In the genomic region with DNA sequence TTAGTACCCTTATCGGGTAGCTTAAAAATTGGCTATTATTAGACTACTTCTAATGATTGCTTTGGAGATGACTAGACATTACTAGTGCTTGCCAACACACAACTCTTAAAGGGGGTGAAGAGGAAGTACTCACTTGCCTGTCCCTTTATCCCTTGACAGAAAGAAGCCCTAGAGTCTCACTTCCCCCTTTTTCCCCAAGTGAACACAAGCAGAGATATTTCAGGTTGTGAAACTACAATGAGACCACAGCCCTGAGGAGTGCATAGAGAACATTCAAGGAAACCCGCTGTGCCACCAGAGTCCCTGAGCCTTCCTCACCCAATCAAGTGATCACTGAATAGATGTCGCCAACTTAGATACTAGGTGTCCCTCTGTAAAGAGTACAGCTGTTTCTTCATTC, we compare ENCODE assay signal across 17 mouse cellular contexts.
DNase-seq lines count a peak whose midpoint lies in the region; ATAC-seq and TF ChIP-seq lines count a peak whose summit lies in the region.
"Had no signal": no experiment of that assay in that cellular context is flagged by ENCODE, and none has a peak within 500 bp of the region (broad histone marks: within the 10 kb centered on the region; RNA-seq: fewer than 3 reads in every experiment).

No protein-coding gene starts in this region.

- in situ Hi-C loops in CH12.LX (cut with MboI; ENCODE audit: low pct_ligation_motif_present, low pct_unique_long_range_greater_than_20kb, low sequenced_read_pairs): loop anchor here (25.0 kb wide), 1 partner anchor 551 kb away; a partner anchor contains a TSS

- no peak for TF ChIP-seq RAD21 in CH12.LX (IDR thresholded peaks at IDR 0.05; ENCODE audit: low read depth, low read length)

- H3K9me3 ChIP-seq in liver, embryonic 12.5 days (replicated peaks): no peaks in the 10 kb centered on the region
- H3K9me3 ChIP-seq in CH12.LX (replicated peaks; ENCODE audit: low read length): no peaks in the 10 kb centered on the region
- no peaks in the 10 kb centered on the region for H3K9me3 ChIP-seq in midbrain, embryonic 10.5 days (replicated peaks)
- H3K9me3 ChIP-seq: embryonic facial prominence, embryonic 12.5 days; neural tube, embryonic 12.5 days had no signal

- no peaks in the 10 kb centered on the region for H3K27me3 ChIP-seq in liver, embryonic 12.5 days (replicated peaks)
- H3K27me3 ChIP-seq in CH12.LX (replicated peaks): no peaks in the 10 kb centered on the region
- no peaks in the 10 kb centered on the region for H3K27me3 ChIP-seq in cerebellum, adult 2 months (ENCODE audit: control insufficient read depth, insufficient read depth, low read length)
- H3K27me3 ChIP-seq in midbrain, embryonic 10.5 days (ENCODE audit: low read depth, poor library complexity, severe bottlenecking): no peaks in the 10 kb centered on the region
- H3K27me3 ChIP-seq: embryonic facial prominence, embryonic 12.5 days; neural tube, embryonic 12.5 days had no signal

- H3K4me3 ChIP-seq in liver, embryonic 12.5 days: no peak overlapping the region
- no peak overlapping the region for H3K4me3 ChIP-seq in CH12.LX (replicated peaks in 1 of 3; ENCODE audit: low read depth in 2 of 3, low read length in 2 of 3, poor library complexity in 1 of 3)
- no peak overlapping the region for H3K4me3 ChIP-seq in cerebellum, adult 2 months (replicated peaks; ENCODE audit: insufficient read depth, low read depth, low read length)
- no peak overlapping the region for H3K4me3 ChIP-seq in midbrain, embryonic 10.5 days
- H3K4me3 ChIP-seq: embryonic facial prominence, embryonic 12.5 days; neural tube, embryonic 12.5 days had no signal

- DNase-seq in liver (no peak), CH12.LX (ENCODE audit: extremely low read depth) (peak; percentile 82)
- no peak for DNase-seq in cerebellum, adult 2 months
- DNase-seq in midbrain, embryonic 10.5 days (ENCODE audit: low spot score): no peak
- DNase-seq: adrenal gland, postnatal 14 days; cerebellum, postnatal 36 days; gastrocnemius, postnatal 36 days; kidney, adult 8-10 months; right cerebral cortex, postnatal 25 days; thymus, adult 2 months had no signal

- no peak overlapping the region for H3K9ac ChIP-seq in liver, embryonic 12.5 days
- no peak overlapping the region for H3K9ac ChIP-seq in CH12.LX (ENCODE audit: insufficient read depth, low read depth)
- H3K9ac ChIP-seq: embryonic facial prominence, embryonic 12.5 days; neural tube, embryonic 12.5 days had no signal

- dilution Hi-C loops in CH12.LX (cut with MboI; ENCODE audit: extremely low pct_ligation_motif_present, extremely low pct_unique_long_range_greater_than_20kb, low sequenced_read_pairs): no loop called here

- TF ChIP-seq CTCF in CH12.LX (conservative IDR thresholded peaks at IDR 0.05 in 1 of 2, IDR thresholded peaks at IDR 0.05 in 1 of 2; ENCODE audit: low read depth in 2 of 2, low read length in 2 of 2): no peak
- no peak for TF ChIP-seq CTCF in cerebellum, adult 2 months (IDR thresholded peaks at IDR 0.05; ENCODE audit: borderline replicate concordance, insufficient read depth, low read depth, low read length)

- H3K27ac ChIP-seq in liver, embryonic 12.5 days: no peak overlapping the region
- H3K27ac ChIP-seq in CH12.LX (ENCODE audit: insufficient read depth, low read depth): no peak overlapping the region
- H3K27ac ChIP-seq in cerebellum, adult 2 months (ENCODE audit: insufficient read depth, low read length): no peak overlapping the region
- no peak overlapping the region for H3K27ac ChIP-seq in midbrain, embryonic 10.5 days (replicated peaks)
- H3K27ac ChIP-seq: embryonic facial prominence, embryonic 12.5 days; hindbrain, postnatal 0 days; neural tube, embryonic 12.5 days had no signal

- WGBS in liver, embryonic 12.5 days (ENCODE audit: insufficient replicate concordance): 31% methylated on average over 3 of the region's 3 CpGs
- WGBS in cerebellum, adult 2 months: 95% methylated on average over 3 of the region's 3 CpGs
- WGBS in midbrain, embryonic 10.5 days: 85% methylated on average over 3 of the region's 3 CpGs

- no peaks in the 10 kb centered on the region for H3K4me1 ChIP-seq in liver, embryonic 12.5 days
- peaks cover 7 to 19% of the 10 kb centered on the region in 2 experiments for H3K4me1 ChIP-seq in CH12.LX (ENCODE audit: control insufficient read depth in 1 of 2, insufficient read depth in 2 of 2)
- H3K4me1 ChIP-seq in cerebellum, adult 2 months (ENCODE audit: control insufficient read depth, insufficient read depth, low read length): peaks cover 5% of the 10 kb centered on the region
- no peaks in the 10 kb centered on the region for H3K4me1 ChIP-seq in midbrain, embryonic 10.5 days
- H3K4me1 ChIP-seq: embryonic facial prominence, embryonic 12.5 days; neural tube, embryonic 12.5 days had no signal

- H3K79me2 ChIP-seq in CH12.LX (replicated peaks; ENCODE audit: control insufficient read depth, extremely low read depth, insufficient read depth, poor library complexity, severe bottlenecking): no peaks in the 10 kb centered on the region

- no peaks in the 10 kb centered on the region for H3K36me3 ChIP-seq in liver, embryonic 12.5 days
- H3K36me3 ChIP-seq in CH12.LX (replicated peaks in 1 of 2; ENCODE audit: control insufficient read depth in 1 of 2, insufficient read depth in 1 of 2, low read length in 1 of 2): no peaks in the 10 kb centered on the region
- H3K36me3 ChIP-seq in midbrain, embryonic 10.5 days: no peaks in the 10 kb centered on the region
- H3K36me3 ChIP-seq: embryonic facial prominence, embryonic 12.5 days; neural tube, embryonic 12.5 days had no signal

- H3K4me2 ChIP-seq in liver, embryonic 12.5 days: no peak overlapping the region
- no peak overlapping the region for H3K4me2 ChIP-seq in CH12.LX (ENCODE audit: insufficient read depth, low read depth, poor library complexity, severe bottlenecking)
- H3K4me2 ChIP-seq: embryonic facial prominence, embryonic 12.5 days; neural tube, embryonic 12.5 days had no signal

- ATAC-seq in liver, embryonic 12.5 days: peak; percentile 32; the same call in 1 of the 2 replicates
- peak; percentile 96 to 98 for ATAC-seq in hematopoietic stem cell, adult 5-6 weeks (replicated peaks in 1 of 2; ENCODE audit: insufficient read depth in 1 of 2, low FRiP score in 2 of 2, low TSS enrichment in 1 of 2, low read depth in 1 of 2, poor library complexity in 2 of 2, severe bottlenecking in 2 of 2)
- peak; percentile 88 for ATAC-seq in monocyte, adult 5-6 weeks (replicated peaks; ENCODE audit: insufficient number of reproducible peaks, low FRiP score, low TSS enrichment, poor library complexity, severe bottlenecking)
- ATAC-seq: hindbrain, postnatal 0 days; midbrain, embryonic 16.5 days had no signal

- no peak for TF ChIP-seq POLR2A in CH12.LX (IDR thresholded peaks at IDR 0.05; ENCODE audit: low read depth, low read length)
- no peak for TF ChIP-seq POLR2A in cerebellum, adult 2 months (IDR thresholded peaks at IDR 0.05; ENCODE audit: borderline replicate concordance, insufficient read depth, low read length)

- TF ChIP-seq EP300 in CH12.LX (IDR thresholded peaks at IDR 0.05; ENCODE audit: low read length): peak; percentile 85

TF ChIP-seq in CH12.LX, 34 proteins besides CTCF, POLR2A, EP300 and RAD21:
- TF ChIP-seq IRF4 (IDR thresholded peaks at IDR 0.05; ENCODE audit: low read depth, low read length) (peak; percentile 76), BHLHE40 (IDR thresholded peaks at IDR 0.05; ENCODE audit: low read depth, low read length) (peak; percentile 42), GABPA (IDR thresholded peaks at IDR 0.05; ENCODE audit: insufficient replicate concordance, low read depth, low read length) (no peak), MEF2A (IDR thresholded peaks at IDR 0.05; ENCODE audit: borderline replicate concordance, low read depth, low read length) (peak; percentile 61; the same call in 1 of the 2 replicates)

Comparison
In these comparisons a context has a peak if more than half of its experiments do, and no peak if none do; other contexts are left out.
1. ATAC-seq: peak in every context shown above with its lines; median percentile 97 in hematopoietic stem cell, adult 5-6 weeks; 88 in monocyte, adult 5-6 weeks; 32 in liver, embryonic 12.5 days.